15 mouse cellular contexts compared by ENCODE assay signal in genomic region chr4:106202554-106202953, GRCm38 (mm10).
A peak's percentile ranks its signal among the peaks of the same experiment; 100 is the strongest.
DNase-seq lines count a peak whose midpoint lies in the region; ATAC-seq and TF ChIP-seq lines count a peak whose summit lies in the region.
"Had no signal": no experiment of that assay in that cellular context is flagged by ENCODE, and none has a peak within 500 bp of the region (broad histone marks: within the 10 kb centered on the region; RNA-seq: fewer than 3 reads in every experiment).

No protein-coding gene starts in this region.

- H3K27me3 ChIP-seq in kidney, embryonic 16.5 days (ENCODE audit: insufficient read depth, low read length) = no peaks in the 10 kb centered on the region
- H3K27me3 ChIP-seq in embryonic facial prominence, embryonic 11.5 days (ENCODE audit: control insufficient read depth, insufficient read depth, low read length) = no peaks in the 10 kb centered on the region
- H3K27me3 ChIP-seq in forebrain, postnatal 0 days (ENCODE audit: insufficient read depth, low read length) = no peaks in the 10 kb centered on the region
- H3K27me3 ChIP-seq: neural tube, embryonic 15.5 days had no signal

- no peak for DNase-seq in kidney, postnatal 10 days
- peak; percentile 67 for DNase-seq in brain, adult 2 months (ENCODE audit: low read depth, low spot score)
- peak; percentile 40 for DNase-seq in embryonic facial prominence, embryonic 11.5 days (ENCODE audit: low spot score)
- no peak for DNase-seq in forebrain, postnatal 0 days
- DNase-seq in thymus, postnatal 4 days = no peak
- DNase-seq: cerebellum, adult 18-20 months; heart, postnatal 10 days; lung, postnatal 14 days; thymus, postnatal 14 days had no signal

- WGBS in kidney, embryonic 16.5 days = 44% methylated on average over 3 of the region's 3 CpGs
- 39% methylated on average over 3 of the region's 3 CpGs for WGBS in embryonic facial prominence, embryonic 11.5 days
- 22% methylated on average over 3 of the region's 3 CpGs for WGBS in forebrain, postnatal 0 days

- no peak overlapping the region for H3K4me3 ChIP-seq in kidney, embryonic 16.5 days (ENCODE audit: low read length)
- no peak overlapping the region for H3K4me3 ChIP-seq in embryonic facial prominence, embryonic 11.5 days (ENCODE audit: low read depth, low read length)
- no peak overlapping the region for H3K4me3 ChIP-seq in forebrain, postnatal 0 days (ENCODE audit: low read depth, low read length)
- H3K4me3 ChIP-seq: erythroblast, embryonic 14.5 days; neural tube, embryonic 15.5 days had no signal

- ATAC-seq in kidney, embryonic 16.5 days (ENCODE audit: low FRiP score, low TSS enrichment) = peak; percentile 47; the same call in 1 of the 2 replicates
- no peak for ATAC-seq in embryonic facial prominence, embryonic 11.5 days (replicated peaks; ENCODE audit: insufficient number of reproducible peaks, low FRiP score, low TSS enrichment, low read depth)
- peak; percentile 42; the same call in 1 of the 2 replicates for ATAC-seq in forebrain, postnatal 0 days
- ATAC-seq in cerebellum, adult (ENCODE audit: insufficient number of reproducible peaks, low FRiP score, low TSS enrichment) = no peak

- H3K9me3 ChIP-seq in kidney, embryonic 16.5 days (ENCODE audit: low read length) = no peaks in the 10 kb centered on the region
- H3K9me3 ChIP-seq in embryonic facial prominence, embryonic 11.5 days (replicated peaks; ENCODE audit: control insufficient read depth, low read length) = no peaks in the 10 kb centered on the region
- H3K9me3 ChIP-seq in forebrain, postnatal 0 days (ENCODE audit: low read length) = no peaks in the 10 kb centered on the region
- H3K9me3 ChIP-seq: neural tube, embryonic 15.5 days had no signal

- H3K4me2 ChIP-seq in kidney, embryonic 16.5 days (replicated peaks; ENCODE audit: low read depth, low read length) = no peak overlapping the region
- H3K4me2 ChIP-seq in embryonic facial prominence, embryonic 11.5 days (ENCODE audit: low read depth, low read length) = no peak overlapping the region
- no peak overlapping the region for H3K4me2 ChIP-seq in forebrain, postnatal 0 days (ENCODE audit: low read depth)
- H3K4me2 ChIP-seq: midbrain, embryonic 11.5 days; neural tube, embryonic 15.5 days had no signal

- peaks cover 15% of the 10 kb centered on the region for H3K4me1 ChIP-seq in kidney, embryonic 16.5 days (ENCODE audit: insufficient read depth, low read length)
- H3K4me1 ChIP-seq in embryonic facial prominence, embryonic 11.5 days (ENCODE audit: control insufficient read depth, insufficient read depth, low read length) = peaks cover 5% of the 10 kb centered on the region
- H3K4me1 ChIP-seq in forebrain, postnatal 0 days (ENCODE audit: insufficient read depth) = no peaks in the 10 kb centered on the region

- no peaks in the 10 kb centered on the region for H3K36me3 ChIP-seq in kidney, embryonic 16.5 days (ENCODE audit: insufficient read depth, low read length)
- H3K36me3 ChIP-seq in embryonic facial prominence, embryonic 11.5 days (replicated peaks; ENCODE audit: control insufficient read depth, insufficient read depth, low read depth, low read length) = no peaks in the 10 kb centered on the region; the same call in 1 of the 2 replicates
- H3K36me3 ChIP-seq in forebrain, postnatal 0 days (ENCODE audit: insufficient read depth) = no peaks in the 10 kb centered on the region
- H3K36me3 ChIP-seq: neural tube, embryonic 15.5 days had no signal

- TF ChIP-seq CTCF in forebrain, postnatal 0 days (IDR thresholded peaks at IDR 0.05; ENCODE audit: low read depth) = no peak

- H3K9ac ChIP-seq in kidney, embryonic 16.5 days (replicated peaks; ENCODE audit: low read length) = no peak overlapping the region
- H3K9ac ChIP-seq in embryonic facial prominence, embryonic 11.5 days (replicated peaks; ENCODE audit: low read length) = no peak overlapping the region
- no peak overlapping the region for H3K9ac ChIP-seq in forebrain, postnatal 0 days
- H3K9ac ChIP-seq: liver, embryonic 14.5 days; neural tube, embryonic 15.5 days had no signal

- H3K27ac ChIP-seq in kidney, embryonic 16.5 days (ENCODE audit: low read length) = no peak overlapping the region
- H3K27ac ChIP-seq in embryonic facial prominence, embryonic 11.5 days (replicated peaks; ENCODE audit: low read depth, low read length) = no peak overlapping the region
- no peak overlapping the region for H3K27ac ChIP-seq in forebrain, postnatal 0 days (ENCODE audit: low read depth, low read length)
- H3K27ac ChIP-seq: liver, embryonic 14.5 days; neural tube, embryonic 15.5 days had no signal

Comparison
In these comparisons a context has a peak if more than half of its experiments do, and no peak if none do; other contexts are left out.
1. ATAC-seq: peak in kidney, embryonic 16.5 days (single experiment) and forebrain, postnatal 0 days (single experiment); none in embryonic facial prominence, embryonic 11.5 days (single experiment) and cerebellum, adult (single experiment).
2. DNase-seq: peak in brain, adult 2 months (single experiment) and embryonic facial prominence, embryonic 11.5 days (single experiment); none in kidney, postnatal 10 days (single experiment), forebrain, postnatal 0 days (single experiment) and thymus, postnatal 4 days (single experiment).